8 mouse cellular contexts compared by ENCODE assay signal in genomic region chr7:62462229-62463006, GRCm38 (mm10). TPM values are rescaled to one million over a fixed set of nuclear protein-coding genes. Genes with fewer than 3 reads are reported as not detected.
DNase-seq lines count a peak whose midpoint lies in the region; ATAC-seq and TF ChIP-seq lines count a peak whose summit lies in the region.

No protein-coding gene starts in this region.

- no peaks in the 10 kb centered on the region for H3K9me3 ChIP-seq in heart, embryonic 16.5 days (replicated peaks; ENCODE audit: control insufficient read depth, low read length)
- H3K9me3 ChIP-seq in liver, embryonic 14.5 days (ENCODE audit: control insufficient read depth, low read length) = no peaks in the 10 kb centered on the region
- no peaks in the 10 kb centered on the region for H3K9me3 ChIP-seq in stomach, postnatal 0 days (ENCODE audit: control insufficient read depth, low read length)

- no peaks in the 10 kb centered on the region for H3K27me3 ChIP-seq in heart, embryonic 16.5 days (ENCODE audit: control insufficient read depth, insufficient read depth, low read length)
- no peaks in the 10 kb centered on the region for H3K27me3 ChIP-seq in liver, embryonic 14.5 days (ENCODE audit: control insufficient read depth, insufficient read depth, low read length)
- H3K27me3 ChIP-seq in stomach, postnatal 0 days (ENCODE audit: control insufficient read depth, insufficient read depth, low read length) = no peaks in the 10 kb centered on the region

- no peaks in the 10 kb centered on the region for H3K36me3 ChIP-seq in heart, embryonic 16.5 days (ENCODE audit: control insufficient read depth, insufficient read depth)
- H3K36me3 ChIP-seq in liver, embryonic 14.5 days (replicated peaks; ENCODE audit: control insufficient read depth, insufficient read depth, low read depth) = no peaks in the 10 kb centered on the region
- no peaks in the 10 kb centered on the region for H3K36me3 ChIP-seq in stomach, postnatal 0 days (ENCODE audit: control insufficient read depth, insufficient read depth, low read length)

- TF ChIP-seq EP300 in liver, embryonic 14.5 days (IDR thresholded peaks at IDR 0.05; ENCODE audit: low read depth) = no peak
- TF ChIP-seq EP300 in stomach, postnatal 0 days (optimal IDR thresholded peaks at IDR 0.05) = no peak

- no peak for ATAC-seq in heart, embryonic 16.5 days (replicated peaks; ENCODE audit: extremely low read depth, insufficient read depth, low FRiP score)
- ATAC-seq in liver, embryonic 14.5 days (ENCODE audit: insufficient read depth) = no peak
- ATAC-seq in stomach, postnatal 0 days (ENCODE audit: low FRiP score, low TSS enrichment) = no peak

- H3K27ac ChIP-seq in heart, embryonic 16.5 days (ENCODE audit: low read length) = no peak overlapping the region
- no peak overlapping the region for H3K27ac ChIP-seq in liver, embryonic 14.5 days
- no peak overlapping the region for H3K27ac ChIP-seq in stomach, postnatal 0 days (replicated peaks)

- H3K4me2 ChIP-seq in heart, embryonic 16.5 days (ENCODE audit: low read depth, low read length) = peak overlapping the region; percentile 78
- peak overlapping the region; percentile 62 for H3K4me2 ChIP-seq in liver, embryonic 14.5 days (ENCODE audit: low read depth)
- H3K4me2 ChIP-seq in stomach, postnatal 0 days (replicated peaks; ENCODE audit: low read depth) = peak overlapping the region; percentile 65

- 0 out of 2 replicates have a peak, but pooled peaks cover 2% of the 10 kb centered on the region for H3K4me1 ChIP-seq in heart, embryonic 16.5 days (ENCODE audit: control insufficient read depth, insufficient read depth, low read length)
- no peaks in the 10 kb centered on the region for H3K4me1 ChIP-seq in liver, embryonic 14.5 days (replicated peaks; ENCODE audit: control insufficient read depth in 2 of 2, insufficient read depth in 2 of 2, low read length in 1 of 2)
- H3K4me1 ChIP-seq in stomach, postnatal 0 days (replicated peaks; ENCODE audit: control insufficient read depth, insufficient read depth) = no peaks in the 10 kb centered on the region

- 25% methylated on average over 13 of the region's 13 CpGs for WGBS in heart, embryonic 16.5 days
- 24% methylated on average over 13 of the region's 13 CpGs for whole genome bisulfite sequencing in liver, embryonic 14.5 days (ENCODE audit: insufficient replicate concordance)
- 28% methylated on average over 13 of the region's 13 CpGs for WGBS in stomach, postnatal 0 days

- peak overlapping the region; percentile 59 for H3K4me3 ChIP-seq in heart, embryonic 16.5 days (ENCODE audit: low read length)
- H3K4me3 ChIP-seq in liver, embryonic 14.5 days (ENCODE audit: insufficient read depth in 1 of 2, low read depth in 2 of 2, low read length in 2 of 2) = peak overlapping the region; percentile 9 to 16; a peak in 2 of 4 replicates
- H3K4me3 ChIP-seq in stomach, postnatal 0 days (ENCODE audit: low read depth, low read length) = peak overlapping the region; percentile 13

- TF ChIP-seq POLR2A in brain, embryonic 14.5 days (IDR thresholded peaks at IDR 0.05; ENCODE audit: borderline replicate concordance, extremely low read depth, insufficient read depth, insufficient read length, poor library complexity, severe bottlenecking) = no peak

- TF ChIP-seq CTCF in brain, embryonic 14.5 days (IDR thresholded peaks at IDR 0.05; ENCODE audit: borderline replicate concordance, extremely low read depth, insufficient read depth, insufficient read length) = no peak
- TF ChIP-seq CTCF in liver, embryonic 14.5 days (IDR thresholded peaks at IDR 0.05; ENCODE audit: low read depth) = no peak
- TF ChIP-seq CTCF in stomach, postnatal 0 days (IDR thresholded peaks at IDR 0.05; ENCODE audit: low read depth) = no peak

- H3K9ac ChIP-seq in heart, embryonic 16.5 days (ENCODE audit: low read length) = no peak overlapping the region
- H3K9ac ChIP-seq in liver, embryonic 14.5 days (replicated peaks) = no peak overlapping the region
- no peak overlapping the region for H3K9ac ChIP-seq in stomach, postnatal 0 days (ENCODE audit: low read length)

- DNase-seq in gastrocnemius, postnatal 10 days = peak; percentile 8
- DNase-seq in gastrocnemius, adult 18-20 months (ENCODE audit: low spot score) = no peak
- DNase-seq in brain, embryonic 14.5 days (ENCODE audit: low read depth) = peak; percentile 78
- no peak for DNase-seq in liver, embryonic 14.5 days (ENCODE audit: low read depth in 3 of 3, low spot score in 3 of 3)
- no peak for DNase-seq in stomach, postnatal 0 days (ENCODE audit: low spot score)
- no peak for DNase-seq in cerebellum, adult 11 months
- DNase-seq in left cerebral cortex, adult 9 months (ENCODE audit: low spot score in 2 of 2) = no peak

RNA-seq across cellular contexts. Expression of gene Peg12, which starts 1.9 kb away (rescaled TPM):
- 1 to 10 TPM; 4.4 to 7.1 TPM for total RNA-seq in gastrocnemius, postnatal 10 days (2021)
- total RNA-seq in gastrocnemius, adult 18-20 months (2021) = under 1 TPM; 0.27 to 0.45 TPM
- polyA plus RNA-seq in brain, embryonic 14.5 days (2012; rRNA removed) = 9.0 and 10.1 TPM in 2 replicates
- polyA plus RNA-seq in heart, embryonic 16.5 days (2015; fragmentation: Nextera tagmentation; extraction: Ambion mirVana) = 6.3 and 7.4 TPM in 2 replicates
- polyA plus RNA-seq in liver, embryonic 14.5 days (2012; rRNA removed) = 0.44 and 0.69 TPM in 2 replicates
- polyA plus RNA-seq in liver, embryonic 14.5 days (2014; fragmentation: Nextera tagmentation; extraction: Ambion mirVana) = 1.7 and 2.5 TPM in 2 replicates
- polyA plus RNA-seq in stomach, postnatal 0 days (2015; fragmentation: Nextera tagmentation; extraction: Ambion mirVana) = 6.4 and 7.7 TPM in 2 replicates

RNA-seq across cellular contexts. Expression of gene Mkrn3, which starts 42.5 kb away (rescaled TPM):
- 1 to 10 TPM in 1 of 2 experiments, under 1 TPM in 1; 0.80 to 1.0 TPM for total RNA-seq in gastrocnemius, postnatal 10 days (2021)
- total RNA-seq in gastrocnemius, adult 18-20 months (2021) = under 1 TPM; 0.14 to 0.17 TPM
- polyA plus RNA-seq in brain, embryonic 14.5 days (2012; rRNA removed) = 17.2 and 23.3 TPM in 2 replicates
- polyA plus RNA-seq in heart, embryonic 16.5 days (2015; fragmentation: Nextera tagmentation; extraction: Ambion mirVana) = 2.0 and 2.7 TPM in 2 replicates
- polyA plus RNA-seq in liver, embryonic 14.5 days (2012; rRNA removed) = 0.29 and 0.36 TPM in 2 replicates
- polyA plus RNA-seq in liver, embryonic 14.5 days (2014; fragmentation: Nextera tagmentation; extraction: Ambion mirVana) = 0.28 TPM in 2 replicates
- 1.9 and 2.2 TPM in 2 replicates for polyA plus RNA-seq in stomach, postnatal 0 days (2015; fragmentation: Nextera tagmentation; extraction: Ambion mirVana)

Comparison
In these comparisons a context has a peak if more than half of its experiments do, and no peak if none do; other contexts are left out.
1. DNase-seq: peak in gastrocnemius, postnatal 10 days (single experiment) and brain, embryonic 14.5 days (single experiment); none in gastrocnemius, adult 18-20 months (single experiment), liver, embryonic 14.5 days (0 of 3), stomach, postnatal 0 days (single experiment), cerebellum, adult 11 months (single experiment) and left cerebral cortex, adult 9 months (0 of 2).
2. Peak in every context shown above with its lines, with median percentiles within 50 percentile points of each other: H3K4me2 ChIP-seq and H3K4me3 ChIP-seq.